Mouse (Mus musculus): ENCODE data around the gene Sos2. TPM values are rescaled to one million over a fixed set of nuclear protein-coding genes. Genes with fewer than 3 reads are reported as not detected.
"Not testable (repeated sequence)": the region's sequence is repeated elsewhere in the genome, so short reads cannot be mapped to it uniquely, and the experiment has no call there.

Gene Sos2
- polyA plus RNA-seq, 1 experiment from 2014 or later: 12.4 TPM

DNA sequence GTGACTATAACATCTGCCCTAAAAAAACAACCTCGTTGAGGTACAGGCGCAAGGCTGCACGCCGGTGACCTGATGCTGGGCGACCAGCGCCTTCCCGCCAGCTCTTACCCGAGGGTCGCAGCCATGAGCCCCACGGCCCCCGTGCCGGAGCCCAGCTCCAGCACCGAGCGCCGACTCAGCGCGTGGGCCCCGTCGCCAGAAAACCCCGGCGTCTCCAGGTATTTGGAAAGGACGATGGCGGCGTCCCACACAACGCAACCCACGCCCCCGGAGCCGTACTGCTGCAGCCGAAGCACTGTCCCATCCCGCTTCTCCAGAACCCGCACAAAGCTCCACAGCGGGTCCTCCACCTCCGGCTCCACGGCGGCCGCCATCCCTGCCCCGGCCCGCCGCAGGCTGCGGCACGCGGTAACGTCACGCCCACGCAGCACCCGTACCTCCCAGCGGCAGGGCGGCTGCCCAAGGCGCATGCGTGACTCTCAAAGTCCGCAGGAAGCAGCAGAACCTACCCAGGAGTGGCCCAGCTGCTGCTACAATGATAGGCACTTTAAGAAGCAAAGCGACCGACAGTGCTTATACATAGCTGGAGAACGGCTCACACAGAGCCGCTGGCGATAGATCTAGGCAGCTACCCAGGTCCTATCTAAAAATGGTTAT is 98.9 kb downstream of the Sos2 start, which contains the start of gene Vcpkmt:
Vcpkmt (minus strand) TSS at position 416 of the 657 bp plus-strand sequence.
- Histone ChIP-seq H3K27me3 (no peaks in the 10 kb centered on the region), H3K4me2 (replicated peaks) (peak within 1 kb of the TSS; percentile 65), H3K9ac (replicated peaks) (peak within 1 kb of the TSS; percentile 89), H3K4me1 (replicated peaks) (peaks cover 24% of the 10 kb centered on the region), H3K27ac (peak within 1 kb of the TSS; percentile 79), H3K9me3 (no peaks in the 10 kb centered on the region), H3K36me3 (peaks cover 41% of the 10 kb centered on the region), H3K4me3 (replicated peaks) (peak within 1 kb of the TSS; percentile 69)
- ATAC-seq: peak; percentile 99
- WGBS: under 1% methylated on average over 56 of the region's 56 CpGs

DNA sequence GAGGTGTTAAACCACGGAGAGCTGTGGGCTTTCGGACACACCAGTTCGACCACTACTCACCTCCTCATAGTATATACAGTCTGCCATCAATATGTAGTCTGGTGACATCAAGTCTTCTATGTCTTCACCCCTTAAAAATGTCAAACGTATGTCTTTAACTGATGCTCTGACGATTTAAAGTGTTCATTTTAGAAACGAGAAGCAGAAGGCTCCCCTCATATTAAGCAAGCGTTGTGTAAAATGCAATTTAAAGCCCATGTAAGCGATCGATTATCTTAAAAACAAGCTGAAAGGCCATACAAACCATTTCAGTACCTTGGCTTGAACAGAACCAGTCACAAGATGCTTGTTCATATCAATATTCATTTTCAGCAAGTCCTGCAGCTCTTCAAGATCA is 99.4 kb downstream of the Sos2 start:
- H3K9ac ChIP-seq (replicated peaks): peak overlapping the region; percentile 89
- H3K4me3 ChIP-seq (replicated peaks): peak overlapping the region; percentile 69
- H3K9me3 ChIP-seq: no peaks in the 10 kb centered on the region
- no peaks in the 10 kb centered on the region for H3K27me3 ChIP-seq
- H3K36me3 ChIP-seq: peaks cover 44% of the 10 kb centered on the region
- H3K4me1 ChIP-seq (replicated peaks): peaks cover 24% of the 10 kb centered on the region
- peak overlapping the region; percentile 65 for H3K4me2 ChIP-seq (replicated peaks)
- ATAC-seq: no peak
- WGBS: 33% methylated on average over 9 of the region's 9 CpGs
- peak overlapping the region; percentile 79 for H3K27ac ChIP-seq

DNA sequence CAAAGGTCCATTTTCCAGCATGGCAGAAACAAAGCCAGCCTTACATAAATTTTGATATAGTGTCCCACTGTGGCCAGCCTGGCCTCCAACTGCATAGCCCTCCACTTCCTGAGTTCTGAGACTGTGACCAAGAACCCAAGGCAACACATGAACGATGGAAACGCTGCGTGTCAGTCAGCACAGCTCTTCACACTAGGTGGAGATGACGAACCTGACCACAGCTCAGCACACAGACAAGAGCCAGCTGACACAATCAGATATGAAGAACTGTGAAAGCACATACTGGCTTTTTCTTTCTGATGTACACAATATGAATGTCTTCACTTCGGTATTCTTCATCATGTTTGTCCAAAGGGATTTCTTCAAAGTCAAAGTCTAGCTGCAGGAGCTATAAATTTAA is 102.0 kb downstream of the Sos2 start:
- no peak overlapping the region for H3K4me3 ChIP-seq (replicated peaks)
- 97% methylated on average over 5 of the region's 5 CpGs for WGBS
- H3K9me3 ChIP-seq: no peaks in the 10 kb centered on the region
- no peak overlapping the region for H3K4me2 ChIP-seq (replicated peaks)
- H3K36me3 ChIP-seq: peaks cover 39% of the 10 kb centered on the region
- no peak overlapping the region for H3K27ac ChIP-seq
- peaks cover 24% of the 10 kb centered on the region for H3K4me1 ChIP-seq (replicated peaks)
- no peak for ATAC-seq
- H3K9ac ChIP-seq (replicated peaks): no peak overlapping the region
- no peaks in the 10 kb centered on the region for H3K27me3 ChIP-seq

DNA sequence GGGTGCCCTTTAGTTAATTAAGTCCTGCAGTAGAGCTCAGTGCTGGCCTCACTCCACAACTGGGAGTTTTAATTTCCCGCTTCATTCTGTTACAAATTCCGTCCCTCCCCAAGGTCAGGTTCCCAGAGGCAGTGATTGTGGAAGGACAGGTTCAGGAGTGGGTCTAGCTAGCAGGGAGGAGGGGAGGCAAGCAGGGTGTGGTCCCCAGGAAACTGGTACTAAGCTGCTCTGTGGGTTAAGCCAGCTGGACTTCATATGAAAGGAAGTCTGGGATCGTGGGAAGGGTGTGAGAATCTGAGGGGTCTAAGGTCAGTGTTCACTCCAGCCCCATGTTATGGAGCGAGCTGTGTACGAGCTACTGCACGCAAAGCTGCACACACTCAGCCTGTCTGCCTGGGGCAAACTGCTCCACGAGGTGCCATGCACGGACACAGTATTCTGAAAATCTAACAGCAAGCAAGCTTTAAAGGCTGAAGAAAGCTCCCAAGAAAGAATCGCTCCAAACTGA is 105.5 kb downstream of the Sos2 start:
- Histone ChIP-seq H3K36me3 (peaks cover 36% of the 10 kb centered on the region), H3K9ac (replicated peaks) (no peak overlapping the region), H3K4me2 (replicated peaks) (no peak overlapping the region), H3K4me3 (replicated peaks) (no peak overlapping the region), H3K4me1 (replicated peaks) (peaks cover 6% of the 10 kb centered on the region), H3K9me3 (no peaks in the 10 kb centered on the region), H3K27ac (no peak overlapping the region), H3K27me3 (no peaks in the 10 kb centered on the region)
- 84% methylated on average over 9 of the region's 9 CpGs for WGBS
- ATAC-seq: no peak

DNA sequence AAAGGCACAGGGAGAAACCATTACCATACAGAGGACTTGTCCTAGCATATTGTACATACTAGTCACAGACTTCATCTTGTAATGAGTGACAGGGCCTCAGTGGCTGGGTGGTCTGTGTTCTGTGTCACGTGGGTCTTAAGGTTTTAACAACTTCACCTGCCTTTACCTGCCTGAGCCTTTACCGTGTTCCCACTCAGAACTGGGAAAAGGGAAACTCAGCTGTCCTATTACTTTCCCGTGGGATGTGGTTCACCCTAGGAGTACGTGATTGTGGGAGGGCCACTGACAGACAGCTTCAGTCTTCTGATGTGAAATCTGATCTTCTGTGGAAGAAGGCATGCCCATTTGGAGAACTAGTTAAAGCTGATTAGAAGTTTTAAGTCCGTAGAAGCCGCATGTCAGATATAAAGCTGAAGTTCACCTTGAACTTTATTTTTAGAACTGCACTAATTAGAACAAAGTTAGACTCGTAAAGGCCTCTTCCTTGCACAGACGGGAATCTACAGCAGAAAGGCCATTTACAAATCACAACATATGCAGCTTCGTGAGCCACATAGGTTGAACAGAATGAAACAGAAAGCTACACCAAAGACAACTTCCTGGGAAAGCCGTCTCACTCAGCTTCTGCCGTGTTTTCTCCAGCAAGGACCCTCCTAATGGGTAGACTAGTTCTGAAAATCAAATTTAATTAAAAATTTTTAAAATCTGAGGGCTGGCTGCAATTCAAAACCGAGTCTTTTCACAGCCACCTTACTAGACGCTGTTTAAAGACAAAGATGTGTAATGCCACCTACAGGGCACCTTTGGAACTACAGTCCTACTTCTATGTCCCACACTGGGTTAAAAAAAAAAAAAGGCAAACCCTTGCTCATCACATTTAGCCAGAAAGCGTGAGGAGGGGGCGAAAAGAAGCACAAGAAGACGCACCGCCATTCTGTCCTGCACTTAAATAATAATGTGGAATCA is 107.5 kb downstream of the Sos2 start:
- 29% methylated on average over 17 of the region's 17 CpGs for WGBS
- peak overlapping the region; percentile 39 for H3K4me2 ChIP-seq (replicated peaks)
- ATAC-seq: peak; percentile 63
- H3K27me3 ChIP-seq: no peaks in the 10 kb centered on the region
- peaks cover 29% of the 10 kb centered on the region for H3K36me3 ChIP-seq
- no peak overlapping the region for H3K9ac ChIP-seq (replicated peaks)
- no peak overlapping the region for H3K27ac ChIP-seq
- H3K9me3 ChIP-seq: no peaks in the 10 kb centered on the region
- no peaks in the 10 kb centered on the region for H3K4me1 ChIP-seq (replicated peaks)
- H3K4me3 ChIP-seq (replicated peaks): no peak overlapping the region

DNA sequence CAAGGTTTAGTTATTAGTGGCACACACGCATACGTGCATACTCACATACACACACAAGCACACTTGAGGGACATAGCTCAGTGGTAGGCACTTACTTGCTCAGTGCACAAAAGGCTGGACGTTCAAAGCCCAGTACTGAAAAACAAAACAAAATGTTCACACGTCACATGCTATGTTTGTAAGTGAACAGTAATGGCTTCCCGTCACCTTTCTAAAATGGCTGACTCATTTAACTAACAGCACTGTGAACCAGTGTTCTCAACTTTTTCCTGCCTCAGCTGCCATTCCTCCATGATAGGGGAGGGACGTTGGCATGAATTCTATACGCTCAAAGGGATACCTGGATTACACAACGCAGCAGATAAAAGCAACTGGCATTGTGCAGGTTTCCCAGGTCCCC is 108.4 kb downstream of the Sos2 start:
- WGBS: 91% methylated on average over 8 of the region's 8 CpGs
- H3K9ac ChIP-seq (replicated peaks): no peak overlapping the region
- no peak overlapping the region for H3K27ac ChIP-seq
- peaks cover 23% of the 10 kb centered on the region for H3K36me3 ChIP-seq
- no peak overlapping the region for H3K4me3 ChIP-seq (replicated peaks)
- no peaks in the 10 kb centered on the region for H3K9me3 ChIP-seq
- H3K27me3 ChIP-seq: no peaks in the 10 kb centered on the region
- no peak for ATAC-seq
- H3K4me2 ChIP-seq (replicated peaks): no peak overlapping the region
- H3K4me1 ChIP-seq (replicated peaks): no peaks in the 10 kb centered on the region

DNA sequence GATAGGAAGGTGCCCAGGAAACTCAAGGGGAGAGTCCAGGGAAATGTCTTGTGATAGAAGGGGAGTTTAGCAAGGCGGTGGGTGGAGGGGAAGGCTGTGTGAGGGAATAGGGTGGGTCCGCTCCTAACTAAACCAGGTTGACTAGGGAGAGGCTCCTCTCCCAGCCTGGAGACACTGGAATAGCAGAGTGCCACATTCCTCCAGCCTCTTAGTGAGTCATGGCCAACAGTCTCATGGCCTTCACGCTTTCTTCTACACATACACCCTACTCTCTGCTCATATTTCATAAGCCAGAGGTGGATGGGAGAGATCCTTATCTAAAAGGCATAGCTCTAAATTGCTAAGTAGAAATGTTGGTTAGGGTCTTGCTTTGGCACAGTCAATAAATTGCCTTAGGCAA is 111.7 kb downstream of the Sos2 start:
- Histone ChIP-seq H3K9ac (replicated peaks) (no peak overlapping the region), H3K27ac (no peak overlapping the region), H3K4me3 (replicated peaks) (no peak overlapping the region), H3K4me1 (replicated peaks) (no peaks in the 10 kb centered on the region), H3K27me3 (no peaks in the 10 kb centered on the region), H3K9me3 (no peaks in the 10 kb centered on the region), H3K4me2 (replicated peaks) (no peak overlapping the region), H3K36me3 (no peaks in the 10 kb centered on the region)
- no peak for ATAC-seq
- 93% methylated on average over 3 of the region's 3 CpGs for WGBS

DNA sequence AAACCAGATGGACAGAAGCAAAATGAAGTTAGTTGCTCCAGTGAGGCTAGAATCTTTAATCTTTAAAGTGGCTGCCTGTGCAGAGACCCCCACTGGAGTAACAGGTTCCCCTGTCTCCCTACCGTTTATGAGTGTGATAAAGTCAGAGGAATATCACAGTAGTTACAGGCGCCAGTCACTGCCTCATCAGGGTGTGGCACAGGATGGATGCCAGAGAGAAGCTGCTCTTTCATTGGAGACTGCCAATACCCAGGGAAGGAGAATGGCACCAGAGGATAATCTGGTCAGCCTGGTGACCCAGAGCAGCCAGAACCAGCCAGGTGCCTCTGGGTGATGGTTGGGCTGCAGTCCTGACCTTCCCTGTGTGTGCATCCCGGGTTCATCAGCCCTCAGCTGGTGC is 113.4 kb downstream of the Sos2 start:
- Histone ChIP-seq H3K27me3 (no peaks in the 10 kb centered on the region), H3K4me1 (replicated peaks) (no peaks in the 10 kb centered on the region), H3K9ac (replicated peaks) (no peak overlapping the region), H3K9me3 (no peaks in the 10 kb centered on the region), H3K27ac (no peak overlapping the region), H3K36me3 (no peaks in the 10 kb centered on the region), H3K4me2 (replicated peaks) (no peak overlapping the region), H3K4me3 (replicated peaks) (no peak overlapping the region)
- no peak for ATAC-seq
- 92% methylated on average over 3 of the region's 3 CpGs for WGBS

DNA sequence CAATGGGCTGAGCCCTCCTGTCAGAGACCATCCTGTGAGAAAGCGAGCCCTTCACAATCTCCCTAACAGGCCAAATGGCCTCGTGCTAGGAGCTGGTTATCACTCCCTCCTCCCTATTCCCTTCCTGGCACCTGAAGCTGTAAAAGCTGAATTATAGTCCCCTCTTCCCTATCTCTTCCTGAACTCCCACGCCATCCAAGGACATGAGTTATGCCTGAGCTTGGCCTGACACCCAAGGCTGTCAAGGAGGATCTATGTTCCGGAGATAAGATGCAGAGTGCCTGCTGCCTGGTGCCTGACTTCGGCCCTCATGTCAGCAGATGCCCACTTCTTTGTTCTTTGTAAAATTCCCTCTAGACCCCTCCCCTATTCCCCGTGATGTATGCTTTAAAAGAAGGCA is 120.6 kb downstream of the Sos2 start:
- H3K4me3 ChIP-seq (replicated peaks); H3K9ac ChIP-seq (replicated peaks); H3K27me3 ChIP-seq; H3K36me3 ChIP-seq; ATAC-seq; H3K4me1 ChIP-seq (replicated peaks); H3K4me2 ChIP-seq (replicated peaks); H3K27ac ChIP-seq; H3K9me3 ChIP-seq: not testable (repeated sequence)
- WGBS: 91% methylated on average over 6 of the region's 6 CpGs

DNA sequence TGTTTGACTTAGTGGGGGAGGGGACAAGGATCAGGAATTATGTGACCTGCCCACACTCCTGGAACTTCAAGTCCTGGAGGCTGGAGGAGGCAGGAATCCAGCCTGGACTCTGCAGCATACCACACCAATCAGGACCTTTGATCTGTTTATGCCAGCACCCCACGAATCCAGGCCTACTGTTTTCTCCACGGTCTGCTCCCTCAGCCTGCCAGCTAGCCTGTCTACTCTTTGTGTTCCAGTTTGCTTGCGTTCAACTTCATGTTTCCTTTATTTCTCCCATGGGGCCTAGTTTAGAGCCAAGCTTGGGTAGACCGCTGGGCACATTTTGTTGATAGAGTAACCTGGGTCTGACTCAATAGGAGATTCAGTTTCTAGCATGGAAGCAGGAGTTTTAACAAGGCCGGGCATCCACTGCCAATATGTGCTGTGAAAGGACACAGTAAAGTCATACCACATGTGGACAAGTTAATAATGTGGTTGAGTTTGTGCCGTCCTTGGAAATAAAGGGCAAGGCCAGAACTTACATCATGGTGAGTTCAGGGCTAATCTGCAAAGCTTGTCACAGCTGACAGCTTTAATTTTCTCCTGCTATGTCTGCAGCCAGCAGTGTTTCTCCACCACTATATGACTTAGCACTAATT is 125.3 kb downstream of the Sos2 start:
- no peak overlapping the region for H3K27ac ChIP-seq
- no peak overlapping the region for H3K4me2 ChIP-seq (replicated peaks)
- no peaks in the 10 kb centered on the region for H3K9me3 ChIP-seq
- H3K27me3 ChIP-seq: no peaks in the 10 kb centered on the region
- no peak overlapping the region for H3K4me3 ChIP-seq (replicated peaks)
- ATAC-seq: 0 out of 2 replicates have a peak, but pooled peaks have one; percentile 45
- WGBS: 61% methylated on average over 6 of the region's 6 CpGs
- H3K36me3 ChIP-seq: no peaks in the 10 kb centered on the region
- no peaks in the 10 kb centered on the region; the same call in 1 of the 2 replicates for H3K4me1 ChIP-seq (replicated peaks)
- H3K9ac ChIP-seq (replicated peaks): no peak overlapping the region

DNA sequence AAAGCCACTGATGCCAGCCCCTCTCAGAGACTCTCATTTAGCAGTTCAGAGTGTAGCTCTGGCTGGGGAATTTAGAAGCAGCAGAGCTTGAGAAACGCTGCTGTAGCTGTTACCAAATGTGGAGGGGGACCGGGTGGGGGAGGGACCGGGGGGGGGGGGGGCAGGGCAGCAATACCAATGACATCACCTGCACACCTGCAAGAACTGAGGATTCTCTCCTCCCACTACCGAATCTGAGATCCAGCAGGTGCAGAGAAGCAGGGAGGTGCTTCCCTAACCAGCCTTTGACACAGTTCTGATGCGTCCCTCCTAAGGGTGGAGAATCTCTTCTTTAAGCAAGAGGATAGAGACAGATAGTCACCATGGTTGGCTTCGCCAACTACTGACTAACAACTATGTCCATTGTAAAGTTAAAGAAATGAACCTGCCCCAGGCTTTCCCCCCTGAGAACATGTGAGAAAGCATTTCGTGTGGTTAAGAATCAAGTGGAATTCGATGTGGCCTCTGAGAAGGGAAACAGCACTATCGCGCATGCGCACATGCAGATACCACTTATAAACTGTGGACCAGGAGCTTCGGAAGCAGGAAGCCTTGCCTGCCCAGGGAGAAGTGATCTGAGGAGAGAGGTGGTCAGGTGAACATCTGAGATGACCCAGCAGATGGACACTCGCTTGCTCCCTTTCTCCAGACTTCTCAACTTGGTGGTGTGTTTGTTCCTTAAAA is 136.0 kb downstream of the Sos2 start:
- Histone ChIP-seq H3K4me2 (replicated peaks) (no peak overlapping the region), H3K9ac (replicated peaks) (no peak overlapping the region), H3K9me3 (no peaks in the 10 kb centered on the region), H3K27me3 (no peaks in the 10 kb centered on the region), H3K4me3 (replicated peaks) (no peak overlapping the region), H3K4me1 (replicated peaks) (no peaks in the 10 kb centered on the region), H3K27ac (no peak overlapping the region), H3K36me3 (no peaks in the 10 kb centered on the region)
- WGBS: 78% methylated on average over 13 of the region's 13 CpGs
- no peak for ATAC-seq
